Mouse (Mus musculus) olfactory bulb, adult 2 months (tissue): Measurements from ENCODE around the gene Evi5.

Source experiments
- CTCF ChIP-seq: fragments of 200-500 bp; IDR thresholded peaks from 2 replicates; pipeline ENCODE4 v1.5.1; 2012; ENCODE audit warnings: low read depth, mild to moderate bottlenecking, low read length, moderate library complexity; ENCODE audit not compliant: insufficient read depth
- POLR2A ChIP-seq: fragments of 200-500 bp; IDR thresholded peaks from 2 replicates; pipeline ENCODE4 v1.6.1; 2012; ENCODE audit warnings: mild to moderate bottlenecking, low read depth, low read length, moderate library complexity; ENCODE audit not compliant: insufficient read depth

- no peak for TF ChIP-seq CTCF
- TF ChIP-seq POLR2A, result no peak
Measured at GRCm38 (mm10) chr5:107904325-107904724, 29.4 kb upstream of the Evi5 start.
